8 mouse cellular contexts compared by ENCODE assay signal in genomic region chr4:47598216-47598615, GRCm38 (mm10).
DNase-seq lines count a peak whose midpoint lies in the region; ATAC-seq and TF ChIP-seq lines count a peak whose summit lies in the region.

No protein-coding gene starts in this region.

- TF ChIP-seq CTCF in E14TG2a.4 (conservative IDR thresholded peaks at IDR 0.05; ENCODE audit: low read length) = peak; percentile 43

- intact Hi-C loops in left cerebral cortex, postnatal 10 days (cut with DNase I) = no loop called here

- H3K4me1 ChIP-seq in E14TG2a.4 (replicated peaks; ENCODE audit: low read depth, low read length) = 0 out of 2 replicates have a peak, but pooled peaks cover 2% of the 10 kb centered on the region

- H3K9me3 ChIP-seq in E14TG2a.4 (ENCODE audit: low read length) = peaks cover 13% of the 10 kb centered on the region

- no peaks in the 10 kb centered on the region for H3K36me3 ChIP-seq in E14TG2a.4 (ENCODE audit: insufficient read depth, low read length)

- no peak for ATAC-seq in inflammation-experienced regulatory T-cells, adult 6 months

- DNase-seq in adrenal gland, postnatal 10 days = peak; percentile 54
- DNase-seq in adrenal gland, postnatal 4 days (ENCODE audit: low spot score in 2 of 2) = no peak
- peak; percentile 41 to 65 for DNase-seq in left cerebral cortex, adult 18-20 months (ENCODE audit: low spot score in 2 of 2)
- DNase-seq in left cerebral cortex, postnatal 10 days (ENCODE audit: extremely low spot score in 1 of 2, low spot score in 2 of 2) = no peak
- peak; percentile 26 for DNase-seq in embryo, embryonic 10 days (ENCODE audit: low spot score)
- DNase-seq in ovary, postnatal 14 days (ENCODE audit: low spot score) = no peak

- 0 out of 2 replicates have a peak, but pooled peaks cover 2% of the 10 kb centered on the region for H3K27me3 ChIP-seq in E14TG2a.4 (ENCODE audit: insufficient read depth, low read length)

- no peak overlapping the region for H3K4me3 ChIP-seq in E14TG2a.4 (replicated peaks; ENCODE audit: low read length)

Comparison
In these comparisons a context has a peak if more than half of its experiments do, and no peak if none do; other contexts are left out.
1. DNase-seq: peak in adrenal gland, postnatal 10 days (single experiment), left cerebral cortex, adult 18-20 months (2 of 2) and embryo, embryonic 10 days (single experiment); none in adrenal gland, postnatal 4 days (0 of 2), left cerebral cortex, postnatal 10 days (0 of 2) and ovary, postnatal 14 days (single experiment).